Mouse (Mus musculus) MEL (cell line): ENCODE measurements around the gene Fhl2.

Experiments
- BHLHE40 ChIP-seq: IDR thresholded peaks from 2 replicates; pipeline ENCODE4 v1.6.1; 2012; ENCODE audit warnings: low read depth, mild to moderate bottlenecking, inconsistent platforms, low read length, improper control_type of control experiment, borderline replicate concordance
- CTCF ChIP-seq, 3 experiments: IDR thresholded peaks in 2 of 3; conservative IDR thresholded peaks in 1 of 3; 2 replicates each; pipeline ENCODE4 v1.5.1; 2011 to 2012; ENCODE audit warnings: low read length in 3 of 3, low read depth in 2 of 3, mild to moderate bottlenecking in 2 of 3, improper control_type of control experiment in 1 of 3, inconsistent platforms in 1 of 3, mixed read lengths in 1 of 3, moderate library complexity in 1 of 3; ENCODE audit not compliant: control insufficient read depth in 1 of 3, insufficient read depth in 1 of 3, poor library complexity in 1 of 3, severe bottlenecking in 1 of 3
- E2F4 ChIP-seq: IDR thresholded peaks from 2 replicates; pipeline ENCODE4 v1.6.1; 2011; ENCODE audit warnings: low read depth, low read length, improper control_type of control experiment, borderline replicate concordance
- EP300 ChIP-seq, 2 experiments: IDR thresholded peaks; 2 replicates each; pipeline ENCODE4 v1.6.1; 2011; ENCODE audit warnings: improper control_type of control experiment in 2 of 2, low read length in 2 of 2, low read depth in 1 of 2, mild to moderate bottlenecking in 1 of 2
- GATA1 ChIP-seq: IDR thresholded peaks from 2 replicates; pipeline ENCODE4 v1.6.1; 2011; ENCODE audit warnings: low read depth, low read length, improper control_type of control experiment
- KAT2A ChIP-seq: conservative IDR thresholded peaks from 2 replicates; pipeline ENCODE4 v1.6.1; 2012; ENCODE audit warnings: low read depth, low read length, improper control_type of control experiment, inconsistent platforms
- MEF2A ChIP-seq: IDR thresholded peaks from 2 replicates; pipeline ENCODE4 v1.6.1; 2014; ENCODE audit warnings: low read depth, mild to moderate bottlenecking, inconsistent platforms, low read length, improper control_type of control experiment; ENCODE audit not compliant: poor library complexity, insufficient replicate concordance, severe bottlenecking; ENCODE audit errors: extremely low read depth
- NELFE ChIP-seq: IDR thresholded peaks from 2 replicates; pipeline ENCODE4 v1.6.1; 2011; ENCODE audit warnings: low read depth, low read length, improper control_type of control experiment
- POLR2A ChIP-seq, 2 experiments: IDR thresholded peaks; 2 replicates each; pipeline ENCODE4 v1.6.1; 2011 to 2012; ENCODE audit warnings: low read length in 2 of 2, mild to moderate bottlenecking in 2 of 2, control low read depth in 1 of 2, improper control_type of control experiment in 1 of 2, low read depth in 1 of 2, moderate library complexity in 1 of 2; ENCODE audit not compliant: control insufficient read depth in 1 of 2, insufficient read depth in 1 of 2, poor library complexity in 1 of 2

DNA sequence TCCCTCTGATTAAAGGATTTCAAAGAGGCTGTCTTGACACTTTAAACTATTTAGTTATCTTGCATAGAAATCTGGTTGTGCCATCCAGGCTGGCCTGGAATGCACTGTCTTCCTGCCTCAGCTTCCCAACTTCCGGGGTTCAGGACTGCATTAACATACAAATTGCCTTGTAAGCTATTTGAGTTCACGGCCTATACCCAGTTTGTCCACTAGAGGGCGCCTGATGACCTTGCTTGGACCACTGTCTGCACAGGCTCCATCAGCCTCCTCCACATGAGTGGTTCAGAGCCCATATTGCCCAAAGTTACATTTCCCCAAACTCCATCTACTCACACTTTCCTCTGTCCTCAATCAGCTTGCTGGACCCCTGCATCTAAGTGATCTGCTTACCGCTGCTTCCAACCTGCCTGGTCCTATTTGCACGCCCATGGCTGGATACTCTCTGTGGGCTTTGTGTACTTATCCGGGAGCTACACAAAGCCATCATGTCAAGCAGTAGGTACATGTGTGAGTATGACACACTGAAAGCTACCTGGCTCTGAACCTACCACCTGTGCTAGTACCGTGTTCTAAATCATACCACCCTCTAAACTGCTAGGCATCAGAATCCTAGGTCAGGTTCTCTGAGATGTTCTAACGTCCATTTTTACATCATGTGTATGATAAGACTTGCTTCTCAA, 57.1 kb downstream of the Fhl2 start:
- no peak for TF ChIP-seq NELFE
- TF ChIP-seq CTCF (IDR thresholded peaks at IDR 0.05 in 2 of 3, conservative IDR thresholded peaks at IDR 0.05 in 1 of 3; ENCODE audit: control insufficient read depth in 1 of 3, insufficient read depth in 1 of 3, low read depth in 2 of 3, low read length in 3 of 3, poor library complexity in 1 of 3, severe bottlenecking in 1 of 3), result peak; percentile 92 to 95 (median 93)
- TF ChIP-seq E2F4, result no peak
- no peak for TF ChIP-seq POLR2A (IDR thresholded peaks at IDR 0.05; ENCODE audit: control insufficient read depth in 1 of 2, insufficient read depth in 1 of 2, low read depth in 1 of 2, low read length in 2 of 2, poor library complexity in 1 of 2)
- no peak for TF ChIP-seq GATA1
- no peak for TF ChIP-seq KAT2A
- no peak for TF ChIP-seq MEF2A
- no peak for TF ChIP-seq EP300 (IDR thresholded peaks at IDR 0.05; ENCODE audit: low read depth in 1 of 2, low read length in 2 of 2)
- no peak for TF ChIP-seq BHLHE40
